In genomic region chr1:72780720-72781119, GRCm38 (mm10) we compare ENCODE assay signal across 15 mouse cellular contexts. TPM values are rescaled to one million over a fixed set of nuclear protein-coding genes. Genes with fewer than 3 reads are reported as not detected.
DNase-seq lines count a peak whose midpoint lies in the region; ATAC-seq and TF ChIP-seq lines count a peak whose summit lies in the region.
"Had no signal": no experiment of that assay in that cellular context is flagged by ENCODE, and none has a peak within 500 bp of the region (broad histone marks: within the 10 kb centered on the region; RNA-seq: fewer than 3 reads in every experiment).

No protein-coding gene starts in this region.

- WGBS in forebrain, embryonic 13.5 days, result 36% methylated on average over 7 of the region's 7 CpGs

- peak; percentile 21 for DNase-seq in gastrocnemius, adult 2 months
- no peak for DNase-seq in gastrocnemius, postnatal 10 days
- peak; percentile 85 for DNase-seq in Muller cell, postnatal 12 days (ENCODE audit: inconsistent ontology term)
- DNase-seq in kidney, adult 9 months, result peak; percentile 28
- DNase-seq in lung, postnatal 36 days, result peak; percentile 29
- DNase-seq in spleen, postnatal 36 days (ENCODE audit: low spot score in 2 of 2), result no peak
- no peak for DNase-seq in spleen, postnatal 10 days (ENCODE audit: low spot score in 2 of 2)
- DNase-seq: cerebellum, postnatal 25 days; heart, adult 2 months; layer of hippocampus, adult 9-11 months; spleen, adult 18-20 months had no signal

- ATAC-seq in forebrain, embryonic 13.5 days, result no peak
- ATAC-seq: forebrain, embryonic 16.5 days had no signal

- no peak for TF ChIP-seq CTCF in gastrocnemius, adult 2 months (IDR thresholded peaks at IDR 0.05)

- no peak overlapping the region for H3K4me3 ChIP-seq in gastrocnemius, adult 2 months
- no peak overlapping the region for H3K4me3 ChIP-seq in forebrain, embryonic 13.5 days
- H3K4me3 ChIP-seq: heart, adult 2 months; hindbrain, embryonic 12.5 days; limb, embryonic 15.5 days had no signal

- no peak overlapping the region for H3K27ac ChIP-seq in gastrocnemius, adult 2 months
- H3K27ac ChIP-seq in forebrain, embryonic 13.5 days, result no peak overlapping the region
- H3K27ac ChIP-seq: heart, adult 2 months; hindbrain, embryonic 12.5 days; limb, embryonic 15.5 days had no signal

- H3K9me3 ChIP-seq in forebrain, embryonic 13.5 days (replicated peaks), result no peaks in the 10 kb centered on the region
- H3K9me3 ChIP-seq: hindbrain, embryonic 12.5 days; limb, embryonic 15.5 days had no signal

- H3K4me2 ChIP-seq in forebrain, embryonic 13.5 days, result no peak overlapping the region
- H3K4me2 ChIP-seq: hindbrain, embryonic 12.5 days; limb, embryonic 15.5 days had no signal

- no peaks in the 10 kb centered on the region for H3K36me3 ChIP-seq in forebrain, embryonic 13.5 days (ENCODE audit: poor library complexity, severe bottlenecking)
- H3K36me3 ChIP-seq: hindbrain, embryonic 12.5 days; limb, embryonic 15.5 days had no signal

- H3K27me3 ChIP-seq in forebrain, embryonic 13.5 days, result no peaks in the 10 kb centered on the region
- H3K27me3 ChIP-seq: hindbrain, embryonic 12.5 days; limb, embryonic 15.5 days had no signal

- no peaks in the 10 kb centered on the region for H3K4me1 ChIP-seq in forebrain, embryonic 13.5 days

- intact Hi-C loops in gastrocnemius, adult 2 months (cut with DNase I), result loop anchor here (5.0 kb wide), 1 partner anchor 47 kb away; no protein-coding TSS in a partner anchor

- no peak overlapping the region for H3K9ac ChIP-seq in forebrain, embryonic 13.5 days
- H3K9ac ChIP-seq: hindbrain, embryonic 12.5 days; limb, embryonic 15.5 days had no signal

RNA-seq across cellular contexts. Expression of gene Igfbp2, which starts 43.6 kb away (rescaled TPM):
- not detected for total RNA-seq in gastrocnemius, adult 2 months (2021)
- total RNA-seq in gastrocnemius, postnatal 10 days (2021), result 1 to 10 TPM; 7.0 to 8.3 TPM
- 319 and 349 TPM in 2 replicates for polyA plus RNA-seq in forebrain, embryonic 13.5 days (2015; fragmentation: Nextera tagmentation; extraction: Ambion mirVana)

Comparison
In these comparisons a context has a peak if more than half of its experiments do, and no peak if none do; other contexts are left out.
1. DNase-seq: peak in gastrocnemius, adult 2 months (single experiment), Muller cell, postnatal 12 days (single experiment), kidney, adult 9 months (single experiment) and lung, postnatal 36 days (single experiment); none in gastrocnemius, postnatal 10 days (single experiment), spleen, postnatal 36 days (0 of 2) and spleen, postnatal 10 days (0 of 2).
2. RNA of gene Igfbp2, which starts 43.6 kb away (total RNA-seq): 7.0 to 8.3 TPM in gastrocnemius, postnatal 10 days; not detected in gastrocnemius, adult 2 months; every median in the first group is over 4 times any median in the second.